Mouse (Mus musculus) stomach, postnatal 0 days (tissue): ENCODE measurements around the gene Pde8a. TPM values are rescaled to one million over a fixed set of nuclear protein-coding genes. Genes with fewer than 3 reads are reported as not detected.

Experiments
- ATAC-seq: fragments of 200-750 bp; cut with Nextera tagmentation; 2 replicates; pipeline ENCODE4 v1.8.0; 2017; ENCODE audit not compliant: low FRiP score, low TSS enrichment
- DNase-seq: peaks from one replicate; pipeline ENCODE4 v3.0.0-alpha.2; 2016; ENCODE audit warnings: low spot score
- H3K27ac ChIP-seq: fragments of 300-500 bp; sonication (generic); replicated peaks from 2 replicates; pipeline ENCODE4 v1.5.1; 2014; ENCODE audit warnings: mild to moderate bottlenecking, control low read depth
- H3K27me3 ChIP-seq: fragments of 300-500 bp; sonication (generic); 2 replicates; pipeline ENCODE4 v1.6.1; 2014; ENCODE audit warnings: low read length; ENCODE audit not compliant: control insufficient read depth, insufficient read depth
- H3K36me3 ChIP-seq: fragments of 300-500 bp; sonication (generic); 2 replicates; pipeline ENCODE4 v1.6.1; 2014; ENCODE audit warnings: low read length, mixed read lengths; ENCODE audit not compliant: control insufficient read depth, insufficient read depth
- H3K4me1 ChIP-seq: fragments of 300-500 bp; sonication (generic); replicated peaks from 2 replicates; pipeline ENCODE4 v1.6.1; 2014; ENCODE audit warnings: antibody characterized with exemption; ENCODE audit not compliant: control insufficient read depth, insufficient read depth
- H3K4me2 ChIP-seq: fragments of 300-500 bp; sonication (generic); replicated peaks from 2 replicates; pipeline ENCODE4 v1.6.1; 2014; ENCODE audit warnings: low read depth, mild to moderate bottlenecking, control low read depth, moderate library complexity
- H3K4me3 ChIP-seq: fragments of 300-500 bp; sonication (generic); 2 replicates; pipeline ENCODE4 v1.5.1; 2014; ENCODE audit warnings: low read depth, low read length, control low read depth
- H3K9ac ChIP-seq: fragments of 300-500 bp; sonication (generic); 2 replicates; pipeline ENCODE4 v1.6.1; 2014; ENCODE audit warnings: mild to moderate bottlenecking, low read length, control low read depth, mixed read lengths
- H3K9me3 ChIP-seq: fragments of 300-500 bp; sonication (generic); 2 replicates; pipeline ENCODE4 v1.6.1; 2016; ENCODE audit warnings: low read length; ENCODE audit not compliant: control insufficient read depth
- CTCF ChIP-seq: IDR thresholded peaks from 2 replicates; pipeline ENCODE4 v1.5.1; 2016; ENCODE audit warnings: antibody characterized with exemption, low read depth, mild to moderate bottlenecking, moderate library complexity
- EP300 ChIP-seq: optimal IDR thresholded peaks from 2 replicates; pipeline ENCODE3; 2016; ENCODE audit warnings: antibody characterized with exemption
- WGBS: fragments of 180-500 bp; shearing (Covaris S2); extraction: QIAGEN DNeasy Blood & Tissue Kit; methylation state at CpG from one replicate; pipeline ENCODE4 v1.1.7; 2014; 5-methylcytosine and 5-hydroxymethylcytosine counted together
- polyA plus RNA-seq: library from polyadenylated mRNA; unstranded; fragments of >200 nt; fragmentation: Nextera tagmentation; extraction: Ambion mirVana; gene quantifications from 2 replicates; pipeline ENCODE4 v1.2.1, GENCODE M21; 2015

Gene Pde8a
- polyA plus RNA-seq, 1 experiment from 2014 or later = 4.9 TPM

- DNase-seq (peak; percentile 97), ATAC-seq (peak; percentile 95)
- Histone ChIP-seq H3K4me3 (peak overlapping the region; percentile 59), H3K27me3 (no peaks in the 10 kb centered on the region; the same call in 1 of the 2 replicates), H3K9ac (peak overlapping the region; percentile 69), H3K4me2 (peak overlapping the region; percentile 69), H3K4me1 (no peaks in the 10 kb centered on the region), H3K9me3 (no peaks in the 10 kb centered on the region), H3K36me3 (no peaks in the 10 kb centered on the region), H3K27ac (peak overlapping the region; percentile 85)
- under 1% methylated on average over 57 of the region's 57 CpGs for WGBS
- TF ChIP-seq EP300 (no peak), CTCF (peak; percentile 60)
These were observed 574 bp upstream of the Pde8a start for GRCm38 (mm10) chr7:81212697-81213346.

DNA sequence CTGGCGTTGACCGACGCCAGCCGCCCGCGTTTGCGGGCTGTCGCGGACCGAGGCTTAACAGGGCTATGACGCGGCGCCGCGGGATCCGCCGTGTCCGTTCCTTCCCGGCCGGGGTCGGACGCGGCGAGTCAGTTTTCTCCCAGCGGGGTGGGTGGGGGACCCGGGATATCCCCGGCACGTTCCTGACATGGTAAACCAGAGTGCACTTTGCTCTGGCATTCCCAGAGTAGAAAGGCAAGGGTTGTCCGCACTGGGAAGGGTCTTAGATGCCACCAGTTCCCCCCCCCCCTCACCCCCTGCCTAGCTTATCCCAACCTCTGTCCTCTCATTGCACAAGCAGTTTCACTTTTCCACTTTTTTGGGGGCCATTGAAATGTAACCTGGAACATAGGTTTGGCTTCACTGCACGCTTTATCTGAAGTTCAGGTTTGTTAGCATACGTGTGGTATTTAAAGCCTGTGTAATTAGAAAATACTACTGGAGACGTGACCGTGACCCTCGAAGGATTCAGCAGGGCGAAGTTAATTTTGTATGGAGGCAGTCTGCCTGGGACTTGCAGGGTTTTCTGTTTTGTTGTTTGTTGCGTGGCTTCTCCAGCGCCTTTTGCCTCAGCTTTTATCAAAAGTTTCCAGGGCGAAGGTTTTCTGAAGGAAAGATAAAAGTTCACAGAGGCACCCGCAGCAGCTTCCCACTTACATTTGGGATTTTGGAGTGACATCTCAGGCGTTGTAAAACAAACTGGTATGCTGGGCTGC is 934 bp downstream of the Pde8a start:
- no peaks in the 10 kb centered on the region; the same call in 1 of the 2 replicates for H3K27me3 ChIP-seq
- H3K27ac ChIP-seq = peak overlapping the region; percentile 85
- no peaks in the 10 kb centered on the region for H3K9me3 ChIP-seq
- ATAC-seq = 0 out of 2 replicates have a peak, but pooled peaks have one; percentile 18
- H3K36me3 ChIP-seq = no peaks in the 10 kb centered on the region
- peak overlapping the region; percentile 69 for H3K9ac ChIP-seq
- 12% methylated on average over 40 of the region's 40 CpGs for WGBS
- TF ChIP-seq CTCF = no peak
- no peak for TF ChIP-seq EP300
- H3K4me1 ChIP-seq = no peaks in the 10 kb centered on the region
- peak overlapping the region; percentile 69 for H3K4me2 ChIP-seq
- no peak for DNase-seq
- H3K4me3 ChIP-seq = peak overlapping the region; percentile 59

GRCm38 (mm10) chr7:81215950-81216349 is 2.6 kb downstream of the Pde8a start:
- Histone ChIP-seq H3K9ac (no peak overlapping the region), H3K27ac (no peak overlapping the region), H3K9me3 (no peaks in the 10 kb centered on the region), H3K4me1 (no peaks in the 10 kb centered on the region), H3K27me3 (no peaks in the 10 kb centered on the region; the same call in 1 of the 2 replicates), H3K36me3 (no peaks in the 10 kb centered on the region), H3K4me3 (no peak overlapping the region), H3K4me2 (no peak overlapping the region)
- ATAC-seq (no peak), DNase-seq (no peak)
- TF ChIP-seq CTCF = no peak
- TF ChIP-seq EP300 = no peak
- 95% methylated on average over 1 of the region's 1 CpGs for WGBS

DNA sequence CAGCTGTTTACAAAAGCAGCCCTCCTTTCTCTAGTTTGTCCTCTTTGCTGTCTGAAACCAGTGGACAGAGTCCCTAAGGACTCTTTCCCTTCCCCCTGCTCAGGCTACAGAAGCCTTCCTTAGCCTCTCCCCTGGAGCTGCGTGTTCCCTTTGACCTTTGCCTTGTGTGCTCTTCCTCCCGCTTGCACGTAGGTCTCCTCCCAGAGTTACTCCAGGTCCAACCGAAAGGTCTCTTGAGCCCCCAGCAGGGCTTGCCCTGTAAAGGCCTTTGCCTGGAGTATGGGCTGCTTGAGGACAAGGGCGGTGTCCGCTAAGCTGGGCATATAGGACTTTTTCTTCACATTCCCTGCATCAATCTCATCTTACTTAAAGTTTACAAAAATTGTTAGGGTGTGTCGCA is 5.9 kb downstream of the Pde8a start:
- Histone ChIP-seq H3K36me3 (no peaks in the 10 kb centered on the region), H3K4me3 (no peak overlapping the region), H3K9ac (no peak overlapping the region), H3K9me3 (no peaks in the 10 kb centered on the region), H3K27ac (no peak overlapping the region), H3K4me2 (no peak overlapping the region), H3K27me3 (no peaks in the 10 kb centered on the region; the same call in 1 of the 2 replicates), H3K4me1 (no peaks in the 10 kb centered on the region)
- WGBS = 58% methylated on average over 7 of the region's 7 CpGs
- TF ChIP-seq CTCF (no peak), EP300 (no peak)
- no peak for ATAC-seq
- DNase-seq = no peak

DNA sequence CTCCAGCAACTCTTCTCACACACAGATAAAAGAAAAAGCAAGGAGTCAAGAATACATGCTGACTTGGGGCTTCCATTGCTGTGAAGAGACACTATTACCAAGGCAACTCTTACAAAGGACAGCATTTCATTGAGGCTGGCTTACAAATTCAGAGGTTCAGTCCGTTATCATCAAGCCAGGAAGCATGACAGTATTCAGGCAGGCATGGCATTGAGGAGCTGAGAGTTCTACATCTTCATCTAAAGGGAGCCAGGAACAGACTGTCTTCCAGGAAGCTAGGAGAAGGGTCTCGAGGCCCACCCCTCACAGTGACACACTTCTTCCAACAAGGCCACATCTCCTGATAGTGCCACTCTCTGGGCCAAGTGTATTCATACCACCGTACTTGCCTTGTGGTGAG is 7.0 kb downstream of the Pde8a start:
- TF ChIP-seq CTCF = no peak
- no peak for TF ChIP-seq EP300
- H3K4me3 ChIP-seq = no peak overlapping the region
- ATAC-seq (no peak), DNase-seq (no peak)
- no peak overlapping the region for H3K27ac ChIP-seq
- no peak overlapping the region for H3K4me2 ChIP-seq
- H3K9ac ChIP-seq = no peak overlapping the region
- no peaks in the 10 kb centered on the region; the same call in 1 of the 2 replicates for H3K27me3 ChIP-seq
- no peaks in the 10 kb centered on the region for H3K9me3 ChIP-seq
- no peaks in the 10 kb centered on the region for H3K36me3 ChIP-seq
- H3K4me1 ChIP-seq = no peaks in the 10 kb centered on the region
- 76% methylated on average over 3 of the region's 3 CpGs for WGBS

- no peaks in the 10 kb centered on the region for H3K27me3 ChIP-seq
- no peaks in the 10 kb centered on the region for H3K4me1 ChIP-seq
- no peaks in the 10 kb centered on the region for H3K9me3 ChIP-seq
- DNase-seq (no peak), ATAC-seq (no peak)
- H3K27ac ChIP-seq = no peak overlapping the region
- no peaks in the 10 kb centered on the region for H3K36me3 ChIP-seq
- 83% methylated on average over 7 of the region's 7 CpGs for WGBS
- no peak overlapping the region for H3K4me3 ChIP-seq
- H3K4me2 ChIP-seq = no peak overlapping the region
- H3K9ac ChIP-seq = no peak overlapping the region
- TF ChIP-seq CTCF = no peak
- no peak for TF ChIP-seq EP300
These were observed 10.9 kb downstream of the Pde8a start for GRCm38 (mm10) chr7:81224260-81224659.
